Mouse (Mus musculus) kidney, adult 9 months (tissue): ENCODE data around the gene C2cd4c.

Experiments
- DNase-seq: peaks from one replicate; pipeline ENCODE4 v3.0.0; 2022

C2cd4c gene

GRCm38 (mm10) chr10:79613578-79614304, at the start of gene C2cd4c:
C2cd4c (minus strand) TSS chr10:79614025.
- peak; percentile 64 for DNase-seq

- DNase-seq: no peak
Observed at GRCm38 (mm10) chr10:79661861-79662260, 48.0 kb upstream of the C2cd4c start.

DNA sequence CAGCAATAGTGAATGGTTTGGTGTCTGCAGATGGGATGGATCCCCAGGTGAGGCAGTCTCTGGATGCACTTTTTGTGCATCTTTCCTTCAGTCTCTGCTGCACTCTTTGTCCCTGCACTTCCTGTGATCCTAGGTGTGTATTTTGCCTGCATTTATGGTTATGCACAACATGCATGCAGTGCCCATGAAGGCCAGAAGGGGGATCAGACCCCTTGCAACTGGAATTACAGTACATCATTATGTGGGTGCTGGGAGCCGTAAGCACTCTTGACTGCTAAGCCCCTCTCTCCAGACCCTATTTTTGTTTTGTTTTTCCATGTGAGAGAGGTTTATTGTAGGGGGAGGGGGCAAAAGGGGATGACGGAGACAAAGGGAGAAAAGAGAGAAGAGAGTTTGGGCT, 46.5 kb upstream of the C2cd4c start:
- DNase-seq: no peak

- no peak for DNase-seq
Observed at GRCm38 (mm10) chr10:79658829-79659228, 45.0 kb upstream of the C2cd4c start.

DNA sequence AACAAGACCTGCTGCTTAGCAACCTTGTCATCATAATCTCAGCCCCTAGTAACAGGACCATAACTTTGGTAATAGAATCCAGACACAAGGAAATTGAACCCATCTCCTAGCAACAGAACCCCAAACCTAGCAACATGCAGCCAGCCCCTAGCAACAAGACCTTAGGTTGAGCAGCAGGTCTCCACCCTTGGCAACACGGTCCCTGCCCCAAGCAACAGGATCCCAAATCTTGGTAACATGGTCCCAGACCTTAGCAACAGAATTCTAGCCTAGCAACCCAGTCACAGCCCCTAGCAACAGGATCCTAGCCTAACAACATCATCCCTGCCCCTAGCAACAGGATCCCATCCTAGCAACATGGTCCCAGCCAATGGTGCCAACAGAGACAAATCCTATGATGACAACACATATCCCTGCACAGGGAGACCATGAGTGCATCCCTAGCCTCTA, 41.1 kb upstream of the C2cd4c start:
- DNase-seq: no peak

DNA sequence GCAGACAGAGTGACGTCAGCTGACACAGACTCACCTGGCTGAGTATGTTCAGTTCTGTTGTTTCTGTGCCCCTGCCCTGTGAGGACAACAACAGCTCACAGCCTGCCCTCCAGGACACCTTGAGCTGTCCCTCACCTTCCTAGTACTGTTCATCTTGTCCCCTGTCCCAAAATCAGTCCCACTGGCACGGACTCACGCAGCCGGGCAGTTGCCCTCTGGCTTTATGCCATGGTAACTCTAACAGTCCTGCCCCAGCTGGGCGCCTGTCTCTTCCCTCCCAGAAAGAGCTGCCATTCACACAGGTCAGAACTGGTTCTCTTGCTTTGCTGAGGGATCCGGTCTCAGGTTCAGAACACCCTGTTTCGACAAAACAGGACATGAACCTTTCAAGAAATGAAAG, 39.0 kb upstream of the C2cd4c start:
- DNase-seq: no peak

- peak; percentile 73 for DNase-seq
Observed at GRCm38 (mm10) chr10:79649070-79649751, 35.4 kb upstream of the C2cd4c start.

DNA sequence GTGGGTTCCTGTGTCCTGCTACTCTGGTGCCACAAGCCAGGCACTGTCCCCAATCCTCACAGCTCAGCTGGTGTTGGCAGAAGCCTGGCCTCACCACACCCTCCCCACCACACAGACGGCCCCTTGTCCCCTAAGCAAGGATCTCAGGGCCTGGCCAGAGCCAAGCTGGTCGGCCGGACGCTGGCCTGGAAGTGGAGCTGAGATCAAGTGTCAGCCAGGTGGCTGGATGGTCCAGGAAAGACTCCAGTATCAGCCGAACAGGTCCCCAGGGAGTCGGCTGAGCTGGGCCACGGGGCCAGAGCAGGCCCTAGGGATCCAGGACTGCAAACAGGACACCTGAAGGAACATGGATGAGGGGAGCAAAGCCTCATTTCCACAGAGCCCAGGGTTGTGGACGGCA, 31.9 kb upstream of the C2cd4c start, which contains the start of gene Odf3l2:
TSS of gene Odf3l2 (minus strand) at position 28 of the 400 bp plus-strand sequence.
- no peak for DNase-seq

DNA sequence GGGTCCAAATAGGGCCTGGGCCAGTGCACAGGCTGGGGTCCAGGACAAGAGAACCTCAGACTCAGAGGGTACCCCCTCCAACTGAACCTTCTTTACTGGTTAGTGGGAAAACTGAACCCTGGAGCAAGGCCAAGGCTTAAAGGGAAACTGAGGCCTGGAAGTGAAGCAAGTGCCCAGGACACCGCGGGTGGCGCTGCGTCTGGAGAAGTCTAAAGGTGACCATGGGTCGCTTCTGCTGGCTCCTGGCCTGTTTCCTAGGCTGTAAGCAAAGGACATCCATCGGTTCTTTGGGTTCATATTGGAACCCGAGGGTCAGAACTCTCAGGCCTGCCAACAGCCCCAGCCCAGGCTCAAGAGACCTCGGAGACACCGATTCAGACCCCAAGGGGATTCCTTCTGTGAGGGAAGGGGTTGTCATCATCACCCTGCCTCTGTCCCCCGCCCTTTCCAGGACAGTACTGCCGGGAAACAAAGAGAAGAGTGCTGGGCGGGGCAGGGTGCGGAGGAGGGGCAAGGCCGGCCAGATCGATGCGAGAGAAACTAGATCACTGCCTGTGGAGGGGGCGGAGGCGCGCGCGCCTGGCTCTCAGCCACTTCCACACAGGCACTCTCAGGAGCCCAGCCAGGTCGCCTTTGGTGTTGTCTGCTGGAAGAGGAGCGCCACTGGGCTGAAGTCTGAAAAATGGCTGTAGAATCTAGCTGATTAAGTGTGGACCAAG, 24.8 kb upstream of the C2cd4c start:
- no peak for DNase-seq

- DNase-seq: no peak
Observed at GRCm38 (mm10) chr10:79637128-79638110, 23.6 kb upstream of the C2cd4c start, which contains the start of gene Shc2. Shc2 (minus strand) TSS chr10:79637918.

DNA sequence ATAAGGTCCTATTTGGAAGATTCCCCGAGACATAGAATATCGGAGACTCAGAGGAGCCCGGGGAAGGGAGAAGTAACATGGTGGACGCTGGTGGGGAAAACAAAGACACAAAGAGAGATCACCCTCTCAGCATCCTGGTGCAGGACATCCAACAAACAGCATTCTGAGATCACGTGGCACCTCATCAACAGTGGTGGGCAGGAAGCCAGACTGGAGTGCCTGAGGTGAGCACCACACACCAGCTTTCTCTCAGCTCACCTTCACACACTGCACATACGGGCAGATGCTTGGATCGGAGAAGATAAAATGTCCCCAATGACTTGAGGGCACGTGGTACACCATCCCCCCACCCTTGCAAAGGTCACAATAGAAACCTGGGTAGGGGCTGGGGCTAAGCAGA, 22.5 kb upstream of the C2cd4c start:
- no peak for DNase-seq

DNA sequence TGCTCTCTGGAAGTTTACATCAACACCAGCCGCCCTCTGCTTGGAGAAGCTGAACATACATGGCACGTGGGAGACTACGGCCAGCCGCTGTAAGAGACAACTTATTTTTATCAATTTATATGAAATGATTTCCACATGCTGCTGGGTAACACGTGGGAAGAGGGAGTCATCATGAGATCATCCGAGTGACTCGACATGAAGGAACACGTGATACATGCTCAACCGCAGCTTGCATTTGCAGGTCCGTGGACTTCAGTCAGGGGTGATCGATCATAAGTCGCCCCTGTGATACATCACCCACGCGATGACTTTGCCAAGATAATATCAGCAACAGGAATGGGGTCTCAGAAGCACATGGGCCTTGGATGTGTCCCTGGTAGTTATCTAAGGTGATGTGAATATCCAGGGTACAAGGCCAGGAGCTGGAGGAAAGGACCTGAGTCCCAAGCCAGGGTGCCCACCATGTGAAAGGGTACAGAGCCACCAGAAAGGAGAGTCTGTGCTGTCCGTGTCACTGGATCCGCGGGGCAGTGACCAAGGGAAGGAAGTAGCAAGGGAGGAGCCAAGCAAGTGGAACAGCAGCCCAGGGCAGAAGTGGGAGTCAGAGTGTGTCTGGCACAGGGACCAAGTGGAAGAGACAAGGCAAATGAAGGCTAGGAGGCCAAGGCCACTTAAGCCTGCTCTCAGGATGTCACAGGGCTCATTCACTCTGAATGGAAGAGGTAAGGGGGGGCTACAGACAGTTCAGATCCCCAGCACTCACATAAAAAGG, 19.4 kb upstream of the C2cd4c start:
- no peak for DNase-seq

DNA sequence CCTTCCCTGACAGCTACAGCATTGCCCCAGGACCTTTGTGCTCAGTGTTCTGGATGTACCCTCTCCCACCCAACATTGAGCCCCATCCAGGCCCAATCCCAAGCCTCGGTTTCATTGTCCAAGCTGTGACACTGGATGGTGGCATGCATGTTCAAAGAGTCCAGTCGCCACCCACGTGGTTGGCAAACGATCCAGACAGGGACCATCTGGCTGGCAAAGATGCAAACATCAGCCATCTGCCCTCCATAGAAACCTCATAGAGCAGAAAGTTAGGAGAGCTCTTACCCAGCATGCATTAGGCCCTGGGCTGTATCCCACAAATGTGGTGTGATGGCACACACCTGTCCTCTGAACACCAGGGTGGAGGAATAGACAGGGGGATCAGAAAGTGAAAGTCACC, 17.6 kb upstream of the C2cd4c start:
- DNase-seq: no peak

DNA sequence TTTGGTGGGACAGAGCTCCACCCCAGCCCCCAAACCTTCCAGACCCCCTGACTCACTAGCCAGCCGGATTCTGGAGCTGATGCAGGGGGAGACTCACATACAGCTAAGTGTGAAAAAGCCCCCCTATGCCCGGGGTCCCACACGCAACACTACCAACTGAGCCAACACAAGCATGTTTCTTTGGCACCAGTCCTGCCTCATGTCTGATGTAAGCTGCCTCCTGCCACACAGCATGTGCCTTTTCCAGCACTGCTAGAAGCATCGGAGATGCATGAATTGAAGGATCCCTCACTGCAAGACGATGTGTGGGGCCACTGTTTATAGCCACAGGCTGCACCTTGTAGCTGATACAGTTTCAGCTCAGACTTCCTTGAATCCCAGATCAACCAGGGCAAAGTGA, 14.6 kb upstream of the C2cd4c start:
- no peak for DNase-seq

DNA sequence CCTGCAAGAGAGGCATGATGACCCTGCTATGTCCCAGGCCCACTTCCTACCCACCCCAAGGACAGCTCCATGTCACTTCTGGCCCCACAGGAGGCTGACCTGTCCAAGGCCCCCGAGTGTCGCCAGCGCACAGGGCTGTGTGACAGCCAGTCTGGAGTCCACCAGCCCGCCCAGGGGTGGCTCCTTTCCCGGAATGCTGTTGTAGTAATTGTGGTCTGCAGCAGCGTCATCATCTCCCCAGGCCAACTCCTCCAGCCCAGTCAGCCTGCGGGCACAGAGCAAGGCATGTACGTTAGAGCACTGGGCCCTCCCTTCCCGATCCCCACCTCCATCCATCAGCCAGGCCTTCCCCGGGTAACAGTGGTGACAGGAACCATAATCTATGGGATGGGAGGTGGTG, 12.3 kb upstream of the C2cd4c start:
- DNase-seq: no peak

DNA sequence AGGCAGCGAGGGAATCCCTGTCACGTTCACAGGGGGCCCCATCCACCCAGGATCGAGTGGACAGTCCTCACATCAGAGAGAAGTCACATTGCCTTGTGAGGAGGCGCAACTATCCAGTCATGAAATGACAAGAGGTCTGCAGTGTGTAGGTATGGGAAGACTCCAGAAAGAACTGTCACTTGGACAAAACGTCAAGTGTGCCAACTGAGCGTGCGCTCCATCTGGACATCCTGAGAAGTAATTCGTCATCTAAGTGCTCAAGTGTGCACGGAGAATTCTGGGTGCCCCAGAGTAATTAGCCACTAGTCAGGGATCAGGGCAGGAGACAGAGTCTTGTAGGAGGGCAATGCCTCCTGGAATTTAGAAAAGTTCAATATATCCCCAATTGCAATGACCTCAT, 11.6 kb upstream of the C2cd4c start:
- DNase-seq: no peak

- DNase-seq: no peak
Observed at GRCm38 (mm10) chr10:79623950-79624349, 10.1 kb upstream of the C2cd4c start.

DNA sequence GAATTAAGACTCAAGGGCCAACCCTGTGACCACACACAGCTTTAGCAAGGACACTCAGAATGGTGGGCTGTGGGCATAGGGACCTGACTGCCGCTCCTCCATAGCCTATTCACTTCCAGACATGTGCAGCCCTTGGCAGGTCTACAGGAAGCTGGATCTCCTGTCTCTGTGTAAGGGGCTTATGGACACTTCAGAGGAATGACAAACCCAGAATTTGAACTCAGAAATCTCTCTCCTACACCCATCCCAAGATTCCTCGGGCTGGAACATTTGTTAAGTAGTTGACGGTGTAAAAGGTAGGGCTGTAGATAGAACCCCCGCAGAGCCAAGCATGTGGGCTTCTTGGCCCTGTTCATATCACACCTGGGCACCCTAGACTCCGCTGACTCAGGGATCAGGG, 2.6 kb upstream of the C2cd4c start:
- DNase-seq: no peak

DNA sequence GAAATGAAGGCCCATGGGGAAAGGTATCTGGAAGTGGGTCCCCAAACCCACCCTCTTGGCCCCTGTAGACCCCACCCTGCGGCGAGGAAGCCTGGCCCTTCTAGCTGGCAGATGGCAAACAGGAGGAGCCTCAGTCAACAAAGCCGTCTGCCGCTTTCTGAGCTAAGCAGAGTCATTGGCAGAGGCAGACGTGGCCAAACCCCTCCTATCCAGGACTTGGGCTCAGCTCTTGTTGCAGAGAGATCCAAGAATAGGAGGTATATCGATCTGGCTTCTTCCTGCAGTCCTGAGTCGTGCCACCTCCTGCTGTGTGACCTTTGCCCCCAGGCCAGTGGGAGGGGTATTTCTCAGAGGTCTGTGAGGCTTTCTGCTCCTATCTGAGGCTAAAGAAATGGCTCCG, 2.0 kb upstream of the C2cd4c start:
- DNase-seq: no peak

DNA sequence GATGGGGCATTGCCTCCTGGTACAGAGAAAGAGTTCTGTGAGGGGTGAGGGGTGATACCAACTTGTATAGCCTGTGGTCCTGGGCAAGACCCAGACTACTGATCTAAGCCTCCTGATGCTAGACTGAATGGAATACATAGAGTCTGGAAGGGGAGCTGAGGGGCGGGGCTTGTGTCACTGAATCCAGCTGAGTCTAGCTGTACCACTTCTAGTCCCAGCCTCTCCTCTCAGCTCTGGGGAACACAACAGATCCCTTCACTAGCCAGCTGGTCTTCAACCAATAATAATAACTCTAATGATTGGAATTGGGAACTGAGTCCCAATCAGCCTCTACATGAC, 449 bp upstream of the C2cd4c start:
- DNase-seq: no peak

DNA sequence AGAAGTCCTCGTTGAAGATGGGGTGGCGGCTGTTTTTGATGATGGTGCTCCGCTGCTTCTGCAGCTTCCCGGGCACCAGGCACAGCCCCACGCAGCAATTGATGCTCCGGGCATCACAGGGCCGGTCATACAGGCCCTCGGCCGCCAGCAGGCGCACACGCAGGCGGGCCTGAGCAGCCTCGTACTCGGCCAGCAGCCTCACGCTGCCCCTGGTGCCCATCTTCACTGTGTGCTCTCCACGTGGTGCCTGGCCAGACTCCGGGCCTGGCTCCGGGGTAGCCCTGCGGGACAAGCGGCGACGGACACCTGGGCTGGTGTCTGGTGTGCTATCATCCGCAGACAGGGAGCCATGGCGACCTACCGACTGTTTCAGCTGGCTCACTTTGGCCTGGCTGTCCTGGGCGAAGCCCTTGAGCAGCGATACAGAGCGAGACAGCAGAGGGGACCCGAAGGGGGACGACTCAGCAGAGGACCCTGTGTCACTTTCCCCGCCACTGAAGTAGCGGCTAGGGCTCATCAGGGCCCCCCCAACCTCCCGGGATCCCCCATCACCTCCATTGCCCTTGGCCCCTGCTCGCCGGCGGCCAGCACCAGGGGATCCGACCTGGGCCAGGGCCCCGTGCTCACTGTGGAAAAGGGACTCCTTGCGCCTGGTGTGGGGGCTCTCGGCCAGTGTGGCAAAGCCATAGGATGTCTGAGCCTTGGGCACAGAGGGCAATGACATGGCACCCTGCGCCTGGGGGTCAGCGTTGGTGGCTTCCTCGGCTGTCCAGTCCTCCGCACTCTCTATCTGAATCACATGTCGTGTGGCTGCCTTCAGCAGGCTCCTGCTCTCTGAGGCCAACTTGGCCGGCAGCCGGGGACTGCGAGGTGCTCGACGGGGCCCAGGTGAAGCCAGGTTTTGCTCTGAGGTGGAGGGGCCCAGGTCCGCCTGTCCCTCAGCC, 1.4 kb downstream of the C2cd4c start:
- no peak for DNase-seq
